Mouse (Mus musculus) forebrain, embryonic 10.5 days (tissue): ENCODE results near the gene Sbk2. TPM values are rescaled to one million over a fixed set of nuclear protein-coding genes. Genes with fewer than 3 reads are reported as not detected.
"Not testable (repeated sequence)": the region's sequence is repeated elsewhere in the genome, so short reads cannot be mapped to it uniquely, and the experiment has no call there.

Source experiments
- DNase-seq: peaks from one replicate; pipeline ENCODE4 v3.0.0-alpha.2; 2017; ENCODE audit warnings: low spot score; ENCODE audit errors: extremely low spot score
- H3K27ac ChIP-seq: fragments of 300-500 bp; sonication (generic); 2 replicates; pipeline ENCODE4 v1.5.1; 2016; ENCODE audit warnings: mild to moderate bottlenecking
- H3K27me3 ChIP-seq: fragments of 300-500 bp; sonication (generic); 2 replicates; pipeline ENCODE4 v1.6.1; 2016; ENCODE audit warnings: mild to moderate bottlenecking; ENCODE audit not compliant: poor library complexity, severe bottlenecking
- H3K36me3 ChIP-seq: fragments of 300-500 bp; sonication (generic); replicated peaks from 2 replicates; pipeline ENCODE4 v1.6.1; 2016; ENCODE audit warnings: mild to moderate bottlenecking, moderate library complexity
- H3K4me1 ChIP-seq: fragments of 300-500 bp; sonication (generic); 2 replicates; pipeline ENCODE4 v1.6.1; 2016
- H3K4me3 ChIP-seq: fragments of 300-500 bp; sonication (generic); 2 replicates; pipeline ENCODE4 v1.5.1; 2016; ENCODE audit warnings: mild to moderate bottlenecking, moderate library complexity
- H3K9me3 ChIP-seq: fragments of 300-500 bp; sonication (generic); 2 replicates; pipeline ENCODE4 v1.6.1; 2016; ENCODE audit warnings: mild to moderate bottlenecking, moderate library complexity
- WGBS: fragments of 180-500 bp; shearing (Covaris S2); methylation state at CpG from one replicate; pipeline ENCODE4 v1.1.7; 2016; 5-methylcytosine and 5-hydroxymethylcytosine counted together
- polyA plus RNA-seq: library from polyadenylated mRNA; unstranded; fragments of >200 nt; fragmentation: Nextera tagmentation; extraction: Ambion mirVana; gene quantifications from 2 replicates; pipeline ENCODE4 v1.2.1, GENCODE M21; 2016

Sbk2 gene
- polyA plus RNA-seq = 0.11 TPM in 1 of 2 replicates, not detected in the other

DNA sequence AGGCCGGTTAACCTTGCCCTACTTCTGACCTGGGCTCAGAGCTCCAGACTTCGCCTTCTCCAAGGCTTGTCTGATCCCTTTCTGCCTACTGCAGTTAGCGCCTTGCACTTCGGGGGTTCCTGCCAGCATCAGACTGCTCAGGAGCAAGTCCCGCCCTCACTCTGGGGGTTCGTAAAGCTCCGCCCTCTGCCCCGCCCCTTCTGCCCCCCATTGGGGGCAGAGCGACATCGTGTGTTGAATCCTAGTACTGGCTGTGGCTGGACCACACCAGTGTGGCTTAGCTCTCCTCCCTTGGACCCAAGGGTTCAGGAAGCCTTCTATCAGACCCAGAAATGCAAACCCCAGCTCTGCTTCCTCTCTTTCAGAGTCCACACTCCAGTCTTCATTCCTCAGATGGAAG, at the start of gene Sbk2:
Gene Sbk2 (minus strand): TSS at position 135 of the 400 bp plus-strand sequence.
- Histone ChIP-seq H3K27ac (no peak within 1 kb of the TSS), H3K4me1 (peaks cover 7% of the 10 kb centered on the region), H3K36me3 (no peaks in the 10 kb centered on the region), H3K9me3 (no peaks in the 10 kb centered on the region), H3K4me3 (peak within 1 kb of the TSS; percentile 19), H3K27me3 (no peaks in the 10 kb centered on the region)
- 8% methylated on average over 10 of the region's 10 CpGs for WGBS
- DNase-seq = peak; percentile 55

DNA sequence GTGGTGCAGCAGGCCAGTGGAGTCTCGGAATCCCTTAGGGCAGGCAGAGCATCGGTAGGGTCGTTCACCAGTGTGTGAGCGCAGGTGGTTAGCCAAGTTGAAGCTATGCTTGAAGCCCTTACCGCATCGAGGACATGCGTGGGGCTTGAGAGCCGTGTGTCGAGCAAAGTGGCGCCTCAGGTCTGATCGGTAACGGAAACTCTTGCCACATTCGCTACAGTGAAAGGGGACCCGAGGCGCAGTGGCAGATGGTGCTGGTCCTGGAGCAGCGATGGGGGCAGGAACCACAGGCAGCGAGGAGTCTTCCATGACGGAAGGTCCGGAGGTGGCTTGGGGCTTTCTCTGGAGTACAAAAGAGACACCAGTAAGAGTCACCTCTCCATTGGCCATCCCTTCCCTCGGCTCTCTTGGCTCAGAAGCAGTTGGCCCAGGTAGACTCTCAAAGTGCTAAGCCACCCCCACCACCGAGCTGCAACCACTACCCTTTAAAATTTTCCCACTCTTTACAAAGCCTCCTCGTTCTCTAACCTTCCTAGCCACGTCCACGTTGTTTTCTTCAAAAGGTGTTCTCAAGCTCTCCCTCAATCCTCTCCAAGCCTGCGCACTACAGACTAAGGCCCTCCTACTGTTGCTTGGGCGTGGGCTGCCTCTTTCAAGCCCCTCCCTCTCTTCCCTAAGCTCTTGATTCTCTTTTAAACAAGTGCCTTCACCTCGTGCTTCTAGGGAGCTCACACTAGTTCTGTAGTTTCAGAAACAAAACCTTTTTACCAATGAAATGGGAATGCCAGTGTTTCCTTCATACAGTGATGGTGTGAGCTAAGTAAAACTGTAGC, 48.7 kb upstream of the Sbk2 start:
- peaks cover 27% of the 10 kb centered on the region for H3K9me3 ChIP-seq

DNA sequence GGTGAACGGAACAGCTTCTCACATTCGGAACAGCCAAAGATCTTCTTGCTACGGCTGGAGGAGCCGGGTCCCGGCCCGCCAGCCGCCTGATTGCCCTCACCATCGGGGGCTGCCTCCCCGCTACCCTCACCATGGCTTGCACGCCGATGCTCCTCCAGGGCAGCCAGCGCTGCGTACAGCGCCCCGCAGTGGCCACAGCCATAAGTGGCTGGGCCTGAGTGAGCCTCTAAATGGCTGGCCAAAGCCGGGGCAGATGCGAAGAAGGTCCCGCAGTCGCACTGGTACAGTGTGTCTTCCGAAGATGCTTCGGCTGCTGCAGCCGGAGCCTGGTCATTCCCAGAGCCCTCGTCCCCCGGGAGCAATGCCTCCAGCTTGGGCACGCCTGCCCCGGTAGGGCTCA, 44.0 kb upstream of the Sbk2 start:
- H3K27me3 ChIP-seq = no peaks in the 10 kb centered on the region
- peaks cover 18% of the 10 kb centered on the region for H3K9me3 ChIP-seq
- no peak overlapping the region for H3K27ac ChIP-seq
- H3K36me3 ChIP-seq = peaks cover 78% of the 10 kb centered on the region
- peaks cover 4% of the 10 kb centered on the region for H3K4me1 ChIP-seq
- no peak for DNase-seq
- 97% methylated on average over 26 of the region's 26 CpGs for WGBS
- no peak overlapping the region for H3K4me3 ChIP-seq

More for the DNA sequence above, 48.7 kb upstream of the Sbk2 start:
- Histone ChIP-seq H3K36me3 (peaks cover 64% of the 10 kb centered on the region), H3K27ac (0 out of 2 replicates have a peak overlapping the region, but pooled peaks have one; percentile 15), H3K4me3 (peak overlapping the region; percentile 73), H3K4me1 (peaks cover 18% of the 10 kb centered on the region), H3K27me3 (no peaks in the 10 kb centered on the region)
- WGBS = 91% methylated on average over 27 of the region's 27 CpGs
- DNase-seq = no peak

DNA sequence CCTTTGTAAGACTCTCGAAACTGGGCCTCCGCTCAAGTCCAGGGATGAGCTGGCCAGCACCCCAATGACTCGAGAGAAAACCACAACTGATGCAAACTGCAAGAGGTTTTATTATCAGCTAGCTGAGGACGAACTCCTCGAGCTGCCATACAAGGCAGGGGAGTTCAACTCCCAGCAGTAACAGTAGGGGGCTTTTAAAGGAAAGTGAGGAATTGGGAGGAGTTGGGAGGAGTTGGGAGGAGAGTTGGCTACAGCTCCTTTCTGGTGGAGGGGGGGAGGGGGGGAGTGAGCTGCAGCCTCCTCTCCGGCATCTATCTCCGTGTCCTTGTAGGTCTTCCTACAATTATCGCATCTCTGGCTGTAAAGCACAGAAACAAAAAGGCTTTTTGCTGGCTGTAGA, 38.7 kb upstream of the Sbk2 start:
- peaks cover 10% of the 10 kb centered on the region; the same call in 1 of the 2 replicates for H3K9me3 ChIP-seq
- H3K27me3 ChIP-seq, DNase-seq, H3K27ac ChIP-seq, H3K4me3 ChIP-seq, H3K4me1 ChIP-seq: not testable (repeated sequence)
- H3K36me3 ChIP-seq = peaks cover 24% of the 10 kb centered on the region
- 80% methylated on average over 8 of the region's 8 CpGs for WGBS

DNA sequence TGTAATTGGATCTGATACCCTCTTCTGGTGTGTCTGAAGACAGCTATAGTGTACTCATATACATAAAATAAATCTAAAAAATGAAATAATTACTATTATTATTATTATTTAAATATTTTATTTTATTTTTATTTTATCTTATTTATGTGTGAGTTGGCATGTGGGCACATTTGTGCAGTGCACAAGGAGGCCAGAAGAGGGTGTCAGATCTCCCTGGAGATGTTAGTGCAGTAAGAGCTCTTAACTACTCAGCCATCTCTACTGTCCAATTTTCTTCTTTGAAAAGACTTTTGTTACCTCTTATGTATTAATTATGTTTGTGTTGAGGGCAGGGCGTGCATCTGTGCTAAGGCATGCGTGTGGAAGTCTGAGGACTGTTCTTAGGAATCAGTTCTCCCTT, 35.7 kb upstream of the Sbk2 start:
- no peak for DNase-seq
- WGBS = 52% methylated on average over 2 of the region's 2 CpGs
- no peak overlapping the region for H3K27ac ChIP-seq

DNA sequence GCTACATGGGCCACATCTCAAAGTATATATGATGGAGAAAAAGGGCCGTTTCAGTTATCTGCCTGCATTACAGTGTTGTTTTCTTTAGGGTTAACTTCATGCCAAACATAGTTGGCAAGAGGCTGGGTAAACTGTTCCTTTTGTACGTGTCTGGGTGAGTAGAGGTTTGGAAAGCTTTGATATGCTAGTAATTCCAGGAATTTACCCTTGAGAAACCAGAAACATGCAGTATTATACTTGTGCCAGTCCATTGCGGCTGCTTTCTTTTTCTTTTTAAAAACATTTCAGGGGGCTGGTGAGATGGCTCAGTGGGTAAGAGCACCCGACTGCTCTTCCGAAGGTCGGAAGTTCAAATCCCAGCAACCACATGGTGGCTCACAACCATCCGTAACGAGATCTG, 32.7 kb upstream of the Sbk2 start:
- Histone ChIP-seq H3K4me1 (peaks cover 38% of the 10 kb centered on the region), H3K36me3 (peaks cover 27% of the 10 kb centered on the region), H3K9me3 (peaks cover 27% of the 10 kb centered on the region), H3K4me3 (peak overlapping the region; percentile 82), H3K27me3 (peaks cover 36% of the 10 kb centered on the region), H3K27ac (peak overlapping the region; percentile 90)
- no peak for DNase-seq
- 69% methylated on average over 8 of the region's 8 CpGs for WGBS

More for the DNA sequence above, 35.7 kb upstream of the Sbk2 start:
- H3K4me3 ChIP-seq = no peak overlapping the region
- H3K27me3 ChIP-seq = peaks cover 7% of the 10 kb centered on the region
- H3K9me3 ChIP-seq = peaks cover 10% of the 10 kb centered on the region
- peaks cover 19% of the 10 kb centered on the region for H3K4me1 ChIP-seq
- no peaks in the 10 kb centered on the region for H3K36me3 ChIP-seq

DNA sequence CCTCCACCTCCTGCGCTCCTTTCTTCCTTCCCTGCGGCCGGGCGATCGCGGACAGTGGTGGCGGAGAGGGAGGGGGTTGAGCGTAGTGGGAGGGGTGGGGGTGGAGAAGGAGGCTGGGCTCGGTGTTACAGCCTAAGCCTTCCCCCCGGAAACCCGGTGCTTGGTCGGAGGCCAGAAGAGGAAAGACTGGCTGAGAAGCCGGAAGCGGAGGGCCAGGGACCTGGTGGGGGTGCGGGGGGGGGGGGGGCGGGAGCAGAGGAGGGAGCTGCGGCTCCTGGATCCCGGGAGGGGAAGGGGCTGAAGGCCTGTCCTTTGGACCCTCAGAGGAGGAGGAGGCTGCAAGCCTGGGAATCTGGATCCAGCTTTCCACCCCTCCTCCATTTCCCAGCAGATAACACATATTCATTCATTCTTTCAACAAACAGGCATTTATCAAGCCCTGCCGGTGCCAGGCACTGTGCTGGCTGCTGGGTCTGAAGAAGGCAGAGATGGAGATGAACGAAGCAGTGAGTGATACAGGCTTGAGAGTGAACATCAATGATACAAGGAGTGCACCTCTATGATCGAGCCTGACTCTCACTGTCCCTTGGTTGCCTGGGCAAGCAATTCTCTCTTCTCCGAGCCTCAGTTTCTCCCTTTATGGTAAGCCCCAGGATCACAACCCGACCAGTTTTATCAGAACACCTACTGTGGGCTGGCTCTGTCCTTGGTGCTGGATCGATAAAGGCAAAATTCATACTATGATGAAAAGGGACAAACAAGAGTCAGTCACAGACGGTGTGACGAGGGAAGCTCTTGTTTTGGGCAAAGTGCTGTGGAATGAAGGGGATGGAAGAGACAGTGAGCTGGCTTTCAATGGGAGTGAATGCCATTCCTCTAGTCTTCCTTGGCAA, 32.0 kb upstream of the Sbk2 start, which contains the start of gene Zfp579:
Gene Zfp579 (minus strand): TSS at position 156 of the 893 bp plus-strand sequence.
- peak within 1 kb of the TSS; percentile 90 for H3K27ac ChIP-seq
- H3K4me3 ChIP-seq = peak within 1 kb of the TSS; percentile 82
- H3K9me3 ChIP-seq = peaks cover 28% of the 10 kb centered on the region
- DNase-seq = peak; percentile 94
- H3K27me3 ChIP-seq = peaks cover 36% of the 10 kb centered on the region
- peaks cover 34% of the 10 kb centered on the region for H3K36me3 ChIP-seq
- H3K4me1 ChIP-seq = peaks cover 38% of the 10 kb centered on the region
- WGBS = 6% methylated on average over 23 of the region's 26 CpGs

DNA sequence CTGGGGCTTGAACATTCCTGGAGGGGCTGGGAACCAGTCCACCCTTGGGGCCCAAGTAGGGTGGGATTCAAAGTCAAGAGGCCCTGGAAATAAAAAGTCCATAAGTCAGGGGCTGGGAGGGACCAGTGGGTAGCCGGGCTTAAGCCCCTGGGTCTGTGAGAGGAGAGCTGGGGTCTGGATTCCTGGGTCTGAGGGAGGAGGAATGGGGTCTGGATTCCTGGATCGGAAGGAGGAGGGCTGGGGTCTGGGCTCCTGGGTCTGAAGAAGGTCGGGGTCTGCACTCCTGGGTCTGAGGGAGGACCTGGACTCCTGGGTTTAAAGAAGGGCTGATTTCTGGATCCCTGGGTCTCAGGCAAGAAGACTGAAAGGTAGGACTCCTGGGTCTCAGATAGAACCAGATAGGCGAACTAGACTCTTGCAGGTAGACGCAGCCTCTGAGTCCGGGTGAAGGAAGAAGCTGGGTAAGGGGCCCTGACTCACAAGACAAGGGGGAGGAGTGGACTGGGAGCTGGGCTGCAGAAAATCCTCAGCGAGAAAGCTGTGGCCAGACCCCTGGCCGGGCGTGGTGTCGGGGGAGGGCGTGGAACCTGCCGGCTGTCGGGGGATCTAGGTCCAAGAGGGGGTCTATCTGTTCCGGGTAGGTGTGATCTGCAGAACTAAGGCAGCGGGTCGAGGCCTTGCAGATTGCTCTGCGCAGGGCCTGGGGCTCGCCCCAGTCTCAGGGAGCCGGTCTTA, 31.2 kb upstream of the Sbk2 start:
- Histone ChIP-seq H3K36me3 (peaks cover 42% of the 10 kb centered on the region), H3K27me3 (peaks cover 36% of the 10 kb centered on the region), H3K4me3 (peak overlapping the region; percentile 82), H3K4me1 (peaks cover 38% of the 10 kb centered on the region), H3K27ac (peak overlapping the region; percentile 90), H3K9me3 (peaks cover 35% of the 10 kb centered on the region)
- no peak for DNase-seq
- WGBS = 7% methylated on average over 19 of the region's 19 CpGs

DNA sequence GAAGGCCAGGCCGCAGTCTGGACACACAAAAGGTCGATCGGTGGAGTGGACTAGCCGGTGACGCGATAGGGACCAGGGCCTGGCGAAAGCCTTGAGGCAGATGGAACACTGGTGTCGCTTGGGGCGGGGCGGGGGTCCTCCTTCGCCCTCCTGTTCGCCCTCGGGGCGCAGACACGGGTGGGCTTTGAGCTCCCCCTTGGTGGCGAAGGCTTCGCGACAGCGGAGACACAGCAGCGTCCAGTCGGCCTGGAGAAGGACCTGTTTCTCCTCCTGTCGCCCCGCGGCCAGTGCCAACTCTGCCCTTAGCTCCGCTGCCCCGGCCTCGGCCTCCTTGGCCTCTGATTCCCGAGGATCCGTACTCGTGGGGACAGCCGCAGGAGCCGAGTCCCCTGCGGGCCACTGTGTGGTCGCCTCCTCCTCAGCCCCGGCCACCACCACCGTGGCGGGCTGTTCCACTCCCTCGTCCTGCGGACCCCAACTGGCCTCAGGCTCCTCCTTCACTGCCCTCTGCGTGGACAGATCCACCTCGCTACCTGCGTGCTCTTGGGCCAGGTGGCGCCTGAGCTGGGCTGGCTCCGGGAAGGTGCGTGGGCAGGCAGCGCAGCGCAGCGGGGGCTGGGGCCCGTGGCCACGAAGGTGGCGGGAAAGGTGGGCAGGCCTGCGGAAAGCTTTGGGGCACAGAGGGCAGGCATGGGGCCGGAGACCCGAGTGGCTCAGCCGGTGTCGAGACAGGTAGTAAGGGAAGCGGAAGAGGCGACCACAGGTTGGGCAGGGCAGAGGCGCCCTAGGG, 30.0 kb upstream of the Sbk2 start:
- H3K27me3 ChIP-seq = peaks cover 36% of the 10 kb centered on the region
- 50% methylated on average over 59 of the region's 59 CpGs for WGBS
- peak overlapping the region; percentile 82 for H3K4me3 ChIP-seq
- H3K9me3 ChIP-seq = peaks cover 35% of the 10 kb centered on the region
- DNase-seq = no peak
- H3K36me3 ChIP-seq = peaks cover 43% of the 10 kb centered on the region
- H3K27ac ChIP-seq = no peak overlapping the region
- H3K4me1 ChIP-seq = peaks cover 38% of the 10 kb centered on the region

DNA sequence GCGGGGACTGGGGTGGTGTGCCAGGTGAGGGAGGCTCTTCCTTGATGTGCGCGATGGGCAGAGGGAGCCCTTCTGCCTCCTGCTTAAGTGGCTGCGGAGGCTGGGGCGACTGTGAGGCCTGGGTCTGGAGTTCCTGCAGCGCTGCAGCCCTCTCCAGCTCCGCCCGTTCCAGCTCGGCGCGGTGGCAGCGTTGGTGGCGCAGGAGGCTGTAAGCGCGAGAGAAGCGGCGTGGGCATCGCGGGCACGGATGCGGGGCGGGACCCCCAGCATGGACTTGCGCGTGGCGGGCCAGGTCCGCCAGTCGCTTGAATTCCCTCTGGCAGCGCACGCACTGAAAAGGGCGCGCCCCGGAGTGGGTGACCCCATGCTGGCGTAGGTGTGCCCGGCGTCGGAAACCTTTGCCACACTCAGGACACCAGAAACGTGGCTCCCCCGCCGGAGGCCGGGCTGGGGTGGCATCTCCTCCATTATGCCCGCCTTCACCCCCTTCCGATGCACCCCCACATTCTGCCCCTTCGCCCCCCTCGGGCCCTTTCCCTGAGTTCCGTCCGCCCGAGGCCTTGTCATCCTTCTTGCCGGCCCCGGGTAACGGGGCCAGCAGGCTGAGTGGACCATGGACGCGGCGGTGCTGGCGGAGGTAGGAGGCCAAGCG, 29.3 kb upstream of the Sbk2 start:
- H3K4me3 ChIP-seq = peak overlapping the region; percentile 82
- H3K36me3 ChIP-seq = peaks cover 43% of the 10 kb centered on the region
- H3K4me1 ChIP-seq = peaks cover 38% of the 10 kb centered on the region
- WGBS = 23% methylated on average over 55 of the region's 55 CpGs
- peaks cover 36% of the 10 kb centered on the region for H3K27me3 ChIP-seq
- H3K27ac ChIP-seq = 0 out of 2 replicates have a peak overlapping the region, but pooled peaks have one; percentile 17
- no peak for DNase-seq
- peaks cover 35% of the 10 kb centered on the region for H3K9me3 ChIP-seq

DNA sequence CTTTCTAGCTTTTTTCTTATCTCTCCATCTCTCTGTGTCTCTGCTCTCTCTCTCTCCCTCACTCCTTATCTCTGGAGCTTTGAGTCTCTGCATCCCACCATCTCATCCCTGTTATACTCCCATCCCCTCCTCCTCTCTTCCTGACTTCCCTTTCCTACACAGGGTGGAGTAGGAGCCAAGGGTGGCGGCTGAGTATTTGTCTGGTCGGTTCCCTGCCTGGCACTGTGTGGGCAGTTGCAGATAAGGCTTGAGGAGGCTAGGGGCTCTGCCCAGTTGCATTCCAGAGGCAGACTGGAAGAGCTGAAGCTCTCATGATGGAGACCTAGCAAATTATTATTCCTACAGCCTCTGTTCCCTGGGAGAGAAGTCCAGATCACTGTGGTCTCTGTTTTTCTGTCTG, 24.0 kb upstream of the Sbk2 start:
- Histone ChIP-seq H3K27ac (no peak overlapping the region), H3K4me3 (no peak overlapping the region), H3K27me3 (peaks cover 18% of the 10 kb centered on the region), H3K4me1 (peaks cover 3% of the 10 kb centered on the region; the same call in 1 of the 2 replicates), H3K9me3 (peaks cover 18% of the 10 kb centered on the region), H3K36me3 (peaks cover 28% of the 10 kb centered on the region)
- DNase-seq = no peak
- 64% methylated on average over 2 of the region's 2 CpGs for WGBS
